Mouse (Mus musculus): ENCODE measurements around the gene Vmn1r89. TPM values are rescaled to one million over a fixed set of nuclear protein-coding genes. Genes with fewer than 3 reads are reported as not detected.

Gene Vmn1r89
- polyA plus RNA-seq (2014; fragmentation: Illumina TruSeq; extraction: RNeasy Lipid Tissue Mini Kit (QIAGEN cat#74804); ENCODE audit: insufficient read depth, low read depth, low replicate concordance), result not detected

DNA sequence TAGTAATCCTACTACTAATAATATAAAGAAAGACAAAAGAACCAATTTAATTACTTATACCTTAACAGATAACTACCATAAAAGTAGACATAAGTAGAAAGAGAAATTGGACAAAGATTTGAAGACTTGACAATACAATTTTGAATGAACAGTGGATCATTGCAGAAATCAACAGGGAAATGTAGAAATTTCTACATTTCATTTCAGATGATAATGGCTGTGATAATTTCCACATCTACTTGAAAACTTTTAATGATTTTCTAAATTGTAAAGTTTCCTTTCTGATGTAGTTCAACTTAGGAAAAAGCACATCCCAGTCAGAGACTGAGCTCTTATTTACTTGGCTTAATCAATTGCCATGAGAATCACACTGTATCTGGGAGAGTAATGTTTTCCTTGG is at the start of gene Vmn1r89:
TSS of gene Vmn1r89 (plus strand) at position 301 of the 400 bp plus-strand sequence.

Other genes starting within 250 kb of the Vmn1r89 start
- 3.4 TPM for gene Zfp324, start 247.2 kb upstream of the Vmn1r89 start, polyA plus RNA-seq (2014; fragmentation: Illumina TruSeq; extraction: RNeasy Lipid Tissue Mini Kit (QIAGEN cat#74804); ENCODE audit: insufficient read depth, low read depth, low replicate concordance)
- gene Zfp446, start 235.2 kb upstream of the Vmn1r89 start, polyA plus RNA-seq (2014; fragmentation: Illumina TruSeq; extraction: RNeasy Lipid Tissue Mini Kit (QIAGEN cat#74804); ENCODE audit: insufficient read depth, low read depth, low replicate concordance), result 2.4 TPM
- 0.10 TPM for gene Slc27a5, start 214.8 kb upstream of the Vmn1r89 start, polyA plus RNA-seq (2014; fragmentation: Illumina TruSeq; extraction: RNeasy Lipid Tissue Mini Kit (QIAGEN cat#74804); ENCODE audit: insufficient read depth, low read depth, low replicate concordance)
- gene Trim28, start 213.9 kb upstream of the Vmn1r89 start, polyA plus RNA-seq (2014; fragmentation: Illumina TruSeq; extraction: RNeasy Lipid Tissue Mini Kit (QIAGEN cat#74804); ENCODE audit: insufficient read depth, low read depth, low replicate concordance), result 98.9 TPM
- gene Zbtb45, start 203.0 kb upstream of the Vmn1r89 start, polyA plus RNA-seq (2014; fragmentation: Illumina TruSeq; extraction: RNeasy Lipid Tissue Mini Kit (QIAGEN cat#74804); ENCODE audit: insufficient read depth, low read depth, low replicate concordance), result 8.1 TPM
- 264 TPM for gene Chmp2a, start 178.2 kb upstream of the Vmn1r89 start, polyA plus RNA-seq (2014; fragmentation: Illumina TruSeq; extraction: RNeasy Lipid Tissue Mini Kit (QIAGEN cat#74804); ENCODE audit: insufficient read depth, low read depth, low replicate concordance)
- gene Ube2m, start 174.7 kb upstream of the Vmn1r89 start, polyA plus RNA-seq (2014; fragmentation: Illumina TruSeq; extraction: RNeasy Lipid Tissue Mini Kit (QIAGEN cat#74804); ENCODE audit: insufficient read depth, low read depth, low replicate concordance), result 97.8 TPM
- 0.27 TPM for gene Mzf1, start 158.3 kb upstream of the Vmn1r89 start, polyA plus RNA-seq (2014; fragmentation: Illumina TruSeq; extraction: RNeasy Lipid Tissue Mini Kit (QIAGEN cat#74804); ENCODE audit: insufficient read depth, low read depth, low replicate concordance)
- gene Vmn1r85, start 117.8 kb upstream of the Vmn1r89 start, polyA plus RNA-seq (2014; fragmentation: Illumina TruSeq; extraction: RNeasy Lipid Tissue Mini Kit (QIAGEN cat#74804); ENCODE audit: insufficient read depth, low read depth, low replicate concordance), result not detected
- gene Vmn1r86, start 93.1 kb upstream of the Vmn1r89 start, polyA plus RNA-seq (2014; fragmentation: Illumina TruSeq; extraction: RNeasy Lipid Tissue Mini Kit (QIAGEN cat#74804); ENCODE audit: insufficient read depth, low read depth, low replicate concordance), result not detected
- not detected for gene Vmn1r87, start 72.9 kb upstream of the Vmn1r89 start, polyA plus RNA-seq (2014; fragmentation: Illumina TruSeq; extraction: RNeasy Lipid Tissue Mini Kit (QIAGEN cat#74804); ENCODE audit: insufficient read depth, low read depth, low replicate concordance)
- not detected for gene Vmn1r88, start 53.5 kb upstream of the Vmn1r89 start, polyA plus RNA-seq (2014; fragmentation: Illumina TruSeq; extraction: RNeasy Lipid Tissue Mini Kit (QIAGEN cat#74804); ENCODE audit: insufficient read depth, low read depth, low replicate concordance)
- gene Lig1, start 64.3 kb downstream of the Vmn1r89 start, polyA plus RNA-seq (2014; fragmentation: Illumina TruSeq; extraction: RNeasy Lipid Tissue Mini Kit (QIAGEN cat#74804); ENCODE audit: insufficient read depth, low read depth, low replicate concordance), result 6.9 TPM
- 3.1 TPM for gene Zswim9, start 65.7 kb downstream of the Vmn1r89 start, polyA plus RNA-seq (2014; fragmentation: Illumina TruSeq; extraction: RNeasy Lipid Tissue Mini Kit (QIAGEN cat#74804); ENCODE audit: insufficient read depth, low read depth, low replicate concordance)
- gene Pla2g4c, start 111.6 kb downstream of the Vmn1r89 start, polyA plus RNA-seq (2014; fragmentation: Illumina TruSeq; extraction: RNeasy Lipid Tissue Mini Kit (QIAGEN cat#74804); ENCODE audit: insufficient read depth, low read depth, low replicate concordance), result 0.09 TPM
- not detected for gene Cabp5, start 185.1 kb downstream of the Vmn1r89 start, polyA plus RNA-seq (2014; fragmentation: Illumina TruSeq; extraction: RNeasy Lipid Tissue Mini Kit (QIAGEN cat#74804); ENCODE audit: insufficient read depth, low read depth, low replicate concordance)
- not detected for gene Bsph1, start 237.8 kb downstream of the Vmn1r89 start, polyA plus RNA-seq (2014; fragmentation: Illumina TruSeq; extraction: RNeasy Lipid Tissue Mini Kit (QIAGEN cat#74804); ENCODE audit: insufficient read depth, low read depth, low replicate concordance)